Mouse (Mus musculus) limb, embryonic 14.5 days (tissue): ENCODE results near the gene Mrpl40. TPM values are rescaled to one million over a fixed set of nuclear protein-coding genes. Genes with fewer than 3 reads are reported as not detected.

ENCODE experiments used
- ATAC-seq: fragments of 200-750 bp; cut with Nextera tagmentation; 2 replicates; pipeline ENCODE4 v1.8.0; 2017; ENCODE audit warnings: low read depth, moderate number of reproducible peaks, moderate TSS enrichment; ENCODE audit not compliant: low FRiP score
- DNase-seq: peaks from one replicate; pipeline ENCODE4 v3.0.0-alpha.2; 2015; ENCODE audit warnings: low spot score
- H3K27ac ChIP-seq: fragments of 300-500 bp; sonication (generic); replicated peaks from 2 replicates; pipeline ENCODE4 v1.5.1; 2014; ENCODE audit warnings: low read depth, mild to moderate bottlenecking, low read length, moderate library complexity, mixed read lengths
- H3K27me3 ChIP-seq: fragments of 300-500 bp; sonication (generic); 2 replicates; pipeline ENCODE4 v1.6.1; 2014; ENCODE audit warnings: low read length, mixed read lengths; ENCODE audit not compliant: control insufficient read depth, insufficient read depth
- H3K36me3 ChIP-seq: fragments of 300-500 bp; sonication (generic); 2 replicates; pipeline ENCODE4 v1.6.1; 2014; ENCODE audit warnings: mild to moderate bottlenecking, low read length, moderate library complexity, mixed read lengths; ENCODE audit not compliant: control insufficient read depth, insufficient read depth
- H3K4me1 ChIP-seq: fragments of 300-500 bp; sonication (generic); 2 replicates; pipeline ENCODE4 v1.6.1; 2014; ENCODE audit warnings: antibody characterized with exemption, low read length, mixed read lengths; ENCODE audit not compliant: control insufficient read depth, insufficient read depth
- H3K4me2 ChIP-seq: fragments of 300-500 bp; sonication (generic); replicated peaks from 2 replicates; pipeline ENCODE4 v1.6.1; 2014; ENCODE audit warnings: low read depth, mild to moderate bottlenecking, low read length, moderate library complexity; ENCODE audit not compliant: severe bottlenecking
- H3K4me3 ChIP-seq: fragments of 300-500 bp; sonication (generic); replicated peaks from 2 replicates; pipeline ENCODE4 v1.5.1; 2014; ENCODE audit warnings: low read length
- H3K9ac ChIP-seq: fragments of 300-500 bp; sonication (generic); 2 replicates; pipeline ENCODE4 v1.6.1; 2014; ENCODE audit warnings: mild to moderate bottlenecking, low read depth, low read length, moderate library complexity; ENCODE audit not compliant: severe bottlenecking
- H3K9me3 ChIP-seq: fragments of 300-500 bp; sonication (generic); 2 replicates; pipeline ENCODE4 v1.6.1; 2016; ENCODE audit warnings: low read length; ENCODE audit not compliant: control insufficient read depth
- POLR2A ChIP-seq: fragments of 200-500 bp; IDR thresholded peaks from 2 replicates; pipeline ENCODE4 v1.8.0; 2012; ENCODE audit warnings: inconsistent platforms, mild to moderate bottlenecking, moderate library complexity, borderline replicate concordance; ENCODE audit not compliant: insufficient read depth, insufficient read length; ENCODE audit errors: extremely low read depth
- WGBS: fragments of 180-500 bp; shearing (Covaris S2); extraction: QIAGEN DNeasy Blood & Tissue Kit; methylation state at CpG from one replicate; pipeline ENCODE4 v1.1.7; 2014; 5-methylcytosine and 5-hydroxymethylcytosine counted together
- polyA plus RNA-seq, 2 experiments: library from polyadenylated mRNA; depleted of rRNA in 1 of 2; stranded (reverse) in 1 of 2; unstranded in 1 of 2; fragments of >200 nt; fragmentation: Nextera tagmentation in 1 of 2; extraction: Ambion mirVana in 1 of 2; gene quantifications; 2 replicates each; pipeline versions ENCODE4 v1.2.1 to v1.2.3; 2012 to 2014

The Mrpl40 gene
- polyA plus RNA-seq, 2 experiments: 30.4 to 65.6 TPM

DNA sequence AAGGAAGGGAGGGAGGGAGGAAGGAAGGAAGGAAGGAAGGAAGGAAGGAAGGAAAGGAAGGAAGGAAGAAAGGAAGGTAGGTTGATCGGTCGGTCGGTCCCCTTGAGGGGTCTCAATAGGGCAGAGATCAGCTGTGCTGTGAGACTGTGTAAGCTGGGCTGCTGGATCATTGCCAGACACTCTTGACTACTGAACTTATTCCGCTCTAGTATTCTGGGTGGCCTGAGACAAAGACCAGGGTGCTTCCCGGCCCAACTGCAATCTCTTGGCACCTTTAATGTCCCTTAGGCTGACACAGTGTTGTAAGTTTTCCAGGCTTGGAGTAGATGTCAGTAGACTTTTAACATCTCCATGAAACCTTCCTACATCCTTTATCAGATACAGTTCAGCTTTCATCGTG is 47.6 kb downstream of the Mrpl40 start:
- no peak overlapping the region for H3K27ac ChIP-seq
- H3K9ac ChIP-seq: no peak overlapping the region
- DNase-seq (no peak), ATAC-seq (no peak)
- H3K36me3 ChIP-seq: peaks cover 89% of the 10 kb centered on the region
- TF ChIP-seq POLR2A: no peak
- no peaks in the 10 kb centered on the region for H3K27me3 ChIP-seq
- no peak overlapping the region for H3K4me2 ChIP-seq
- H3K9me3 ChIP-seq: no peaks in the 10 kb centered on the region
- 95% methylated on average over 6 of the region's 6 CpGs for WGBS
- no peak overlapping the region for H3K4me3 ChIP-seq
- H3K4me1 ChIP-seq: no peaks in the 10 kb centered on the region

DNA sequence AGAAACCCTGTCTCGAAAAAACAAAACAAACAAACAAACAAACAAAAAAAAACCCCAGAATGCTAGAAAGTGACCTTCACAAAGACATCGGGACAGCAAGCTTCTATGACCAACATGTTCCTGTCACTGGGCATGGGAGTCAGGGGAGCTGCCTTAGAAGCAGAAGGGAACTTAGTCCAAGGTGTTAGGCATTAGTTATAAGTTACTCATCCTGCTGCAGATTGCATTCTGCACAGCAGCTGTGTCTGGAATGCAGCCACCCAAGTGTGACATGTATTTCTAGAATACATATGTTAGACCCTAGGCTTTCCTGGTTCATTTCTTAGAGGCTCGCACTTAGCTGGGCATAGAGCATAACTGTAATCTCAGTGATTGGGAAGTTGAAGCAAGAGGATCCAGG is 48.0 kb downstream of the Mrpl40 start:
- ATAC-seq (no peak), DNase-seq (no peak)
- Histone ChIP-seq H3K36me3 (peaks cover 89% of the 10 kb centered on the region), H3K4me2 (no peak overlapping the region), H3K27me3 (no peaks in the 10 kb centered on the region), H3K27ac (no peak overlapping the region), H3K9me3 (no peaks in the 10 kb centered on the region), H3K9ac (no peak overlapping the region), H3K4me3 (no peak overlapping the region), H3K4me1 (no peaks in the 10 kb centered on the region)
- WGBS: 92% methylated on average over 3 of the region's 3 CpGs
- no peak for TF ChIP-seq POLR2A

DNA sequence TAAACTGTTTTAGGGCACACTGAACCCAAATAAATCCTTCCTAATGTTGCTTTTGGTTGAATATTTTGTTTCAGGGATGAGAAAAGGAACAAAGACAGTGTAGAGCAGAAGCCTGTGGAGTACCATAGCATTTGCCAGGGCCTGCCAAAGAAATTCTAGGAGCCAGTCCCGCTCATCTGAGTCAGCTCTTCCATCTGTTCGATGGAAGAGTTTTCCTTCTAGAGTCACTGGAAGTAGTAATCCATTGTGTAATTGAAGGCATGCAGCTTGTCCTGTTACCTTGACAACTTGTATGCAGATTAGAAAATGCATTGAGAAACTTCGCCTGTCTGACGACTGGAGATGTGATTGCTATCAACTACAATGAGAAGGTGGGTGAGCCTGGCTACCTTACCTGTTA is 53.7 kb downstream of the Mrpl40 start:
- Histone ChIP-seq H3K9me3 (no peaks in the 10 kb centered on the region), H3K9ac (no peak overlapping the region), H3K27me3 (no peaks in the 10 kb centered on the region), H3K36me3 (peaks cover 99% of the 10 kb centered on the region), H3K4me2 (no peak overlapping the region), H3K4me3 (no peak overlapping the region), H3K27ac (no peak overlapping the region), H3K4me1 (no peaks in the 10 kb centered on the region)
- no peak for TF ChIP-seq POLR2A
- DNase-seq: no peak
- 87% methylated on average over 4 of the region's 4 CpGs for WGBS
- ATAC-seq: no peak

DNA sequence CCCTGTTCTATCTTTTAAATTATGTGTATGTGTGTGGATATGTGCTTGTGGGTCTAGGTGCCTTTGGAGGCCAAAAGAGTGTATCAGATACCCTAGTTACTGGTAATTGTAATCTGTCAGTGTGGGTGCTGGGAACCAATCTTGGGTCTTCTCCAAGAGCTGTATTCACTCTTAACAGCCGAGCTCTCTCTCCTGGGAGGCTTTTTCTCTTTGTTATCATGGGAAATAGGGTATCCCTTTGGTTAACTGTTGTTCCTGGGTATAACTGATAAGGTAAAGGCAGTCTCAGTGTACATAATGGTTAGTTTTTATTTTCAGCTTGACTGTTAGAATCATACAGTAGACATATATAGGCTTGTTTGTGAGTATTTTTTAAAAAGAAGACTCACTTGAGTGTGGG is 54.3 kb downstream of the Mrpl40 start:
- peaks cover 98% of the 10 kb centered on the region for H3K36me3 ChIP-seq
- WGBS: 91% methylated on average over 1 of the region's 1 CpGs

More for the DNA sequence above, 54.3 kb downstream of the Mrpl40 start:
- no peak for TF ChIP-seq POLR2A
- Histone ChIP-seq H3K4me2 (no peak overlapping the region), H3K9ac (no peak overlapping the region), H3K27me3 (no peaks in the 10 kb centered on the region), H3K4me1 (no peaks in the 10 kb centered on the region), H3K4me3 (no peak overlapping the region), H3K9me3 (no peaks in the 10 kb centered on the region), H3K27ac (no peak overlapping the region)
- ATAC-seq: no peak
- no peak for DNase-seq

Other genes starting within 250 kb of the Mrpl40 start
- 94.5 and 97.4 TPM in 2 replicates for gene Sept5, start 246.9 kb downstream of the Mrpl40 start, polyA plus RNA-seq (2012; rRNA removed)
- 43.4 and 44.0 TPM in 2 replicates for gene Sept5, start 246.9 kb downstream of the Mrpl40 start, polyA plus RNA-seq (2014; fragmentation: Nextera tagmentation; extraction: Ambion mirVana)
- 33.6 and 37.4 TPM in 2 replicates for gene Cldn5, start 100.0 kb downstream of the Mrpl40 start, polyA plus RNA-seq (2012; rRNA removed)
- 26.1 and 29.9 TPM in 2 replicates for gene Cldn5, start 100.0 kb downstream of the Mrpl40 start, polyA plus RNA-seq (2014; fragmentation: Nextera tagmentation; extraction: Ambion mirVana)
- 67.0 and 72.1 TPM in 2 replicates for gene Ufd1, start 65.1 kb downstream of the Mrpl40 start, polyA plus RNA-seq (2012; rRNA removed)
- 63.9 and 69.9 TPM in 2 replicates for gene Ufd1, start 65.1 kb downstream of the Mrpl40 start, polyA plus RNA-seq (2014; fragmentation: Nextera tagmentation; extraction: Ambion mirVana)
- 52.5 and 53.2 TPM in 2 replicates for gene Cdc45, start 64.9 kb downstream of the Mrpl40 start, polyA plus RNA-seq (2012; rRNA removed)
- gene Cdc45, start 64.9 kb downstream of the Mrpl40 start, polyA plus RNA-seq (2014; fragmentation: Nextera tagmentation; extraction: Ambion mirVana): 36.8 and 39.8 TPM in 2 replicates
- 49.5 and 55.3 TPM in 2 replicates for gene 2510002D24Rik, start 40.3 kb downstream of the Mrpl40 start, polyA plus RNA-seq (2012; rRNA removed)
- gene 2510002D24Rik, start 40.3 kb downstream of the Mrpl40 start, polyA plus RNA-seq (2014; fragmentation: Nextera tagmentation; extraction: Ambion mirVana): 24.4 and 28.2 TPM in 2 replicates
- 4.9 TPM in 1 of 2 replicates, not detected in the other for gene Gm28539, start 40.3 kb downstream of the Mrpl40 start, polyA plus RNA-seq (2012; rRNA removed)
- gene Gm28539, start 40.3 kb downstream of the Mrpl40 start, polyA plus RNA-seq (2014; fragmentation: Nextera tagmentation; extraction: Ambion mirVana): not detected in 2 replicates
- gene Hira, start 175 bp upstream of the Mrpl40 start, polyA plus RNA-seq (2012; rRNA removed): 64.0 and 71.5 TPM in 2 replicates
- 14.1 and 14.3 TPM in 2 replicates for gene Hira, start 175 bp upstream of the Mrpl40 start, polyA plus RNA-seq (2014; fragmentation: Nextera tagmentation; extraction: Ambion mirVana)